Mouse (Mus musculus) intestine, embryonic 15.5 days (tissue): Measurements from ENCODE around the gene Cacna1s. TPM values are rescaled to one million over a fixed set of nuclear protein-coding genes. Genes with fewer than 3 reads are reported as not detected.

Experiments used
- ATAC-seq: fragments of 200-750 bp; cut with Nextera tagmentation; 2 replicates; pipeline ENCODE4 v1.8.0; 2017; ENCODE audit warnings: moderate TSS enrichment, moderate library complexity
- H3K27ac ChIP-seq: fragments of 300-500 bp; sonication (generic); 2 replicates; pipeline ENCODE4 v1.5.1; 2015; ENCODE audit warnings: mild to moderate bottlenecking, inconsistent platforms
- H3K27me3 ChIP-seq: fragments of 300-500 bp; sonication (generic); replicated peaks from 2 replicates; pipeline ENCODE4 v1.6.1; 2015; ENCODE audit warnings: inconsistent platforms
- H3K36me3 ChIP-seq: fragments of 300-500 bp; sonication (generic); 2 replicates; pipeline ENCODE4 v1.6.1; 2015; ENCODE audit warnings: inconsistent platforms
- H3K4me1 ChIP-seq: fragments of 300-500 bp; sonication (generic); replicated peaks from 2 replicates; pipeline ENCODE4 v1.6.1; 2015; ENCODE audit warnings: inconsistent platforms
- H3K4me2 ChIP-seq: fragments of 300-500 bp; sonication (generic); replicated peaks from 2 replicates; pipeline ENCODE4 v1.6.1; 2015; ENCODE audit warnings: mild to moderate bottlenecking, inconsistent platforms
- H3K4me3 ChIP-seq: fragments of 300-500 bp; sonication (generic); replicated peaks from 2 replicates; pipeline ENCODE4 v1.5.1; 2015; ENCODE audit warnings: inconsistent platforms
- H3K9ac ChIP-seq: fragments of 300-500 bp; sonication (generic); 2 replicates; pipeline ENCODE4 v1.6.1; 2015; ENCODE audit warnings: inconsistent platforms
- H3K9me3 ChIP-seq: fragments of 300-500 bp; sonication (generic); 2 replicates; pipeline ENCODE4 v1.6.1; 2016; ENCODE audit warnings: inconsistent platforms
- WGBS: fragments of 180-500 bp; shearing (Covaris S2); methylation state at CpG from one replicate; pipeline ENCODE4 v1.1.7; 2015; 5-methylcytosine and 5-hydroxymethylcytosine counted together
- polyA plus RNA-seq: library from polyadenylated mRNA; unstranded; fragments of >200 nt; fragmentation: Nextera tagmentation; extraction: Ambion mirVana; gene quantifications from 2 replicates; pipeline ENCODE4 v1.2.1, GENCODE M21; 2015

The Cacna1s gene
- polyA plus RNA-seq, 1 experiment from 2014 or later: 0.15 TPM

GRCm38 (mm10) chr1:136058594-136058993 is 6.0 kb downstream of the Cacna1s start:
- 46% methylated on average over 3 of the region's 3 CpGs for WGBS
- Histone ChIP-seq H3K27me3 (no peaks in the 10 kb centered on the region), H3K9ac (no peak overlapping the region), H3K4me1 (no peaks in the 10 kb centered on the region), H3K27ac (no peak overlapping the region), H3K9me3 (no peaks in the 10 kb centered on the region), H3K4me2 (no peak overlapping the region), H3K4me3 (no peak overlapping the region), H3K36me3 (no peaks in the 10 kb centered on the region)
- no peak for ATAC-seq

GRCm38 (mm10) chr1:136061041-136061789 is 8.7 kb downstream of the Cacna1s start:
- H3K4me2 ChIP-seq: no peak overlapping the region
- ATAC-seq: no peak
- no peaks in the 10 kb centered on the region for H3K27me3 ChIP-seq
- WGBS: 59% methylated on average over 9 of the region's 9 CpGs
- no peak overlapping the region for H3K4me3 ChIP-seq
- H3K4me1 ChIP-seq: no peaks in the 10 kb centered on the region
- H3K9me3 ChIP-seq: no peaks in the 10 kb centered on the region
- no peak overlapping the region for H3K27ac ChIP-seq
- no peak overlapping the region for H3K9ac ChIP-seq
- no peaks in the 10 kb centered on the region for H3K36me3 ChIP-seq

GRCm38 (mm10) chr1:136061790-136062141 is 9.2 kb downstream of the Cacna1s start:
- no peak for ATAC-seq
- no peaks in the 10 kb centered on the region for H3K27me3 ChIP-seq
- WGBS: 92% methylated on average over 7 of the region's 7 CpGs
- no peak overlapping the region for H3K4me2 ChIP-seq
- no peaks in the 10 kb centered on the region for H3K4me1 ChIP-seq
- no peaks in the 10 kb centered on the region for H3K36me3 ChIP-seq
- no peak overlapping the region for H3K4me3 ChIP-seq
- H3K9me3 ChIP-seq: no peaks in the 10 kb centered on the region
- H3K9ac ChIP-seq: no peak overlapping the region
- H3K27ac ChIP-seq: no peak overlapping the region

- H3K4me1 ChIP-seq: no peaks in the 10 kb centered on the region
- ATAC-seq: no peak
- no peaks in the 10 kb centered on the region for H3K36me3 ChIP-seq
- H3K4me2 ChIP-seq: no peak overlapping the region
- H3K27me3 ChIP-seq: no peaks in the 10 kb centered on the region
- no peak overlapping the region for H3K4me3 ChIP-seq
- 58% methylated on average over 5 of the region's 5 CpGs for WGBS
- H3K9ac ChIP-seq: no peak overlapping the region
- no peaks in the 10 kb centered on the region for H3K9me3 ChIP-seq
- no peak overlapping the region for H3K27ac ChIP-seq
Measured at GRCm38 (mm10) chr1:136063991-136064390, 11.4 kb downstream of the Cacna1s start.

GRCm38 (mm10) chr1:136066621-136067020 is 14.1 kb downstream of the Cacna1s start:
- 71% methylated on average over 1 of the region's 1 CpGs for WGBS
- ATAC-seq: no peak
- H3K27me3 ChIP-seq: no peaks in the 10 kb centered on the region

GRCm38 (mm10) chr1:136067579-136067978 is 15.0 kb downstream of the Cacna1s start:
- Histone ChIP-seq H3K4me1 (no peaks in the 10 kb centered on the region), H3K27ac (no peak overlapping the region), H3K4me2 (no peak overlapping the region), H3K9me3 (no peaks in the 10 kb centered on the region), H3K9ac (no peak overlapping the region), H3K36me3 (no peaks in the 10 kb centered on the region), H3K27me3 (no peaks in the 10 kb centered on the region), H3K4me3 (no peak overlapping the region)
- WGBS: 66% methylated on average over 3 of the region's 3 CpGs
- no peak for ATAC-seq

More at GRCm38 (mm10) chr1:136066621-136067020, 14.1 kb downstream of the Cacna1s start:
- H3K4me1 ChIP-seq: no peaks in the 10 kb centered on the region
- H3K9me3 ChIP-seq: no peaks in the 10 kb centered on the region
- no peak overlapping the region for H3K4me2 ChIP-seq
- H3K36me3 ChIP-seq: no peaks in the 10 kb centered on the region
- no peak overlapping the region for H3K9ac ChIP-seq
- no peak overlapping the region for H3K4me3 ChIP-seq
- H3K27ac ChIP-seq: no peak overlapping the region

GRCm38 (mm10) chr1:136076086-136076485 is 23.5 kb downstream of the Cacna1s start:
- H3K4me1 ChIP-seq: no peaks in the 10 kb centered on the region
- H3K27ac ChIP-seq: no peak overlapping the region
- no peak overlapping the region for H3K4me2 ChIP-seq
- no peaks in the 10 kb centered on the region for H3K27me3 ChIP-seq
- H3K36me3 ChIP-seq: no peaks in the 10 kb centered on the region
- WGBS: 10% methylated on average over 3 of the region's 3 CpGs
- peak; percentile 70 for ATAC-seq
- H3K9ac ChIP-seq: no peak overlapping the region
- H3K4me3 ChIP-seq: no peak overlapping the region
- H3K9me3 ChIP-seq: no peaks in the 10 kb centered on the region

GRCm38 (mm10) chr1:136077656-136078055 is 25.1 kb downstream of the Cacna1s start:
- WGBS: 64% methylated on average over 4 of the region's 4 CpGs
- no peak for ATAC-seq
- Histone ChIP-seq H3K27me3 (no peaks in the 10 kb centered on the region), H3K4me1 (no peaks in the 10 kb centered on the region), H3K4me2 (no peak overlapping the region), H3K27ac (no peak overlapping the region), H3K36me3 (no peaks in the 10 kb centered on the region), H3K4me3 (no peak overlapping the region), H3K9me3 (no peaks in the 10 kb centered on the region), H3K9ac (no peak overlapping the region)

- Histone ChIP-seq H3K9ac (no peak overlapping the region), H3K36me3 (no peaks in the 10 kb centered on the region), H3K4me1 (no peaks in the 10 kb centered on the region), H3K4me2 (no peak overlapping the region), H3K27ac (no peak overlapping the region), H3K9me3 (no peaks in the 10 kb centered on the region), H3K4me3 (no peak overlapping the region), H3K27me3 (no peaks in the 10 kb centered on the region)
- WGBS: 90% methylated on average over 1 of the region's 1 CpGs
- ATAC-seq: peak; percentile 86
Measured at GRCm38 (mm10) chr1:136081161-136081560, 28.6 kb downstream of the Cacna1s start.

- WGBS: 81% methylated on average over 3 of the region's 3 CpGs
Measured at GRCm38 (mm10) chr1:136085988-136086685, 33.6 kb downstream of the Cacna1s start.

GRCm38 (mm10) chr1:136089368-136090165 is 37.0 kb downstream of the Cacna1s start:
- H3K36me3 ChIP-seq: no peaks in the 10 kb centered on the region
- WGBS: 74% methylated on average over 9 of the region's 9 CpGs

More at GRCm38 (mm10) chr1:136085988-136086685, 33.6 kb downstream of the Cacna1s start:
- Histone ChIP-seq H3K36me3 (no peaks in the 10 kb centered on the region), H3K4me2 (no peak overlapping the region), H3K9me3 (no peaks in the 10 kb centered on the region), H3K27ac (no peak overlapping the region), H3K27me3 (no peaks in the 10 kb centered on the region), H3K4me3 (no peak overlapping the region), H3K4me1 (no peaks in the 10 kb centered on the region), H3K9ac (no peak overlapping the region)
- no peak for ATAC-seq

GRCm38 (mm10) chr1:136093726-136094125 is 41.2 kb downstream of the Cacna1s start:
- no peak overlapping the region for H3K4me3 ChIP-seq
- H3K4me1 ChIP-seq: no peaks in the 10 kb centered on the region
- H3K27me3 ChIP-seq: no peaks in the 10 kb centered on the region
- ATAC-seq: no peak
- WGBS: 72% methylated on average over 3 of the region's 3 CpGs
- H3K9me3 ChIP-seq: no peaks in the 10 kb centered on the region
- H3K36me3 ChIP-seq: no peaks in the 10 kb centered on the region
- H3K4me2 ChIP-seq: no peak overlapping the region
- H3K9ac ChIP-seq: no peak overlapping the region
- H3K27ac ChIP-seq: no peak overlapping the region

More at GRCm38 (mm10) chr1:136089368-136090165, 37.0 kb downstream of the Cacna1s start:
- Histone ChIP-seq H3K4me2 (no peak overlapping the region), H3K27ac (no peak overlapping the region), H3K4me3 (no peak overlapping the region), H3K27me3 (no peaks in the 10 kb centered on the region), H3K9me3 (no peaks in the 10 kb centered on the region), H3K4me1 (no peaks in the 10 kb centered on the region), H3K9ac (no peak overlapping the region)
- no peak for ATAC-seq
